In the genomic region with DNA sequence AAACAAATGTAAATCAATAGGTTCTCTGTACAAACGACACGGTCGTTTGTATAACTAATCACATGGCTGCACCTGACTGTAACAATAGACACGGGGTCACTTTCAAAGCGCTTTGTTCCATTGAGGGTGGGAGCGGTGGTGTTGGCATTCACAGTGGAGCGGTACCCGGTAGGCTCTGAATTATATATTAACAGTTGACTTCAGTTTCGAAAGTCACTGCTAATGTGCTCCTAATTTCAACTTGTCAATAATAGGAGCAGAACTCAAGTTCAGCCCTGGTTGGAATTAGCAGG, we compare ENCODE assay signal across 26 mouse cellular contexts.
DNase-seq lines count a peak whose midpoint lies in the region; ATAC-seq and TF ChIP-seq lines count a peak whose summit lies in the region.
"Had no signal": no experiment of that assay in that cellular context is flagged by ENCODE, and none has a peak within 500 bp of the region (broad histone marks: within the 10 kb centered on the region; RNA-seq: fewer than 3 reads in every experiment).

No protein-coding gene starts in this region.

- peaks cover 12% of the 10 kb centered on the region; the same call in 1 of the 2 replicates for H3K4me1 ChIP-seq in embryonic facial prominence, embryonic 14.5 days (ENCODE audit: control insufficient read depth, insufficient read depth, low read length)
- H3K4me1 ChIP-seq in embryonic facial prominence, embryonic 10.5 days, result peaks cover 11% of the 10 kb centered on the region
- H3K4me1 ChIP-seq in lung, embryonic 14.5 days (ENCODE audit: insufficient read depth), result no peaks in the 10 kb centered on the region
- H3K4me1 ChIP-seq in stomach, postnatal 0 days (replicated peaks; ENCODE audit: control insufficient read depth, insufficient read depth), result no peaks in the 10 kb centered on the region
- H3K4me1 ChIP-seq: embryonic facial prominence, embryonic 15.5 days had no signal

- no peaks in the 10 kb centered on the region for H3K9me3 ChIP-seq in embryonic facial prominence, embryonic 14.5 days (ENCODE audit: control insufficient read depth, low read length)
- H3K9me3 ChIP-seq in embryonic facial prominence, embryonic 10.5 days, result no peaks in the 10 kb centered on the region
- H3K9me3 ChIP-seq in lung, embryonic 14.5 days (ENCODE audit: low read depth, low read length), result no peaks in the 10 kb centered on the region
- no peaks in the 10 kb centered on the region for H3K9me3 ChIP-seq in stomach, postnatal 0 days (ENCODE audit: control insufficient read depth, low read length)
- H3K9me3 ChIP-seq: embryonic facial prominence, embryonic 15.5 days; forebrain, embryonic 15.5 days; heart, embryonic 10.5 days; hindbrain, embryonic 13.5 days had no signal

- H3K4me3 ChIP-seq in embryonic facial prominence, embryonic 14.5 days (ENCODE audit: low read depth, low read length), result no peak overlapping the region
- no peak overlapping the region for H3K4me3 ChIP-seq in embryonic facial prominence, embryonic 10.5 days
- no peak overlapping the region for H3K4me3 ChIP-seq in lung, embryonic 14.5 days (ENCODE audit: low read depth, low read length)
- H3K4me3 ChIP-seq in stomach, postnatal 0 days (ENCODE audit: low read depth, low read length), result no peak overlapping the region
- H3K4me3 ChIP-seq: embryonic facial prominence, embryonic 15.5 days; erythroblast, embryonic 14.5 days; forebrain, embryonic 15.5 days; heart, embryonic 10.5 days; hindbrain, embryonic 13.5 days had no signal

- no peak overlapping the region for H3K27ac ChIP-seq in embryonic facial prominence, embryonic 14.5 days (replicated peaks; ENCODE audit: low read depth, low read length)
- no peak overlapping the region for H3K27ac ChIP-seq in embryonic facial prominence, embryonic 10.5 days (replicated peaks)
- no peak overlapping the region for H3K27ac ChIP-seq in lung, embryonic 14.5 days (ENCODE audit: low read depth)
- no peak overlapping the region for H3K27ac ChIP-seq in stomach, postnatal 0 days (replicated peaks)
- H3K27ac ChIP-seq: embryonic facial prominence, embryonic 15.5 days; forebrain, embryonic 15.5 days; heart, embryonic 10.5 days; hindbrain, embryonic 13.5 days; hindbrain, postnatal 0 days had no signal

- peak; percentile 8 for DNase-seq in embryonic facial prominence, embryonic 14.5 days (ENCODE audit: low spot score)
- DNase-seq in embryonic facial prominence, embryonic 10.5 days (ENCODE audit: low spot score), result no peak
- no peak for DNase-seq in lung, embryonic 14.5 days
- no peak for DNase-seq in lung, postnatal 10 days
- peak; percentile 88 for DNase-seq in ZHBTc4 (ENCODE audit: low read depth, low spot score)
- peak; percentile 18 for DNase-seq in stomach, postnatal 0 days (ENCODE audit: low spot score)
- DNase-seq: adrenal gland, adult 2 months; adrenal gland, postnatal 25 days; B cell, adult 2 months; cerebellum, adult 18-20 months; cerebellum, adult 9-11 months; cerebellum, postnatal 36 days; gastrocnemius, postnatal 10 days; heart, adult 18-20 months; heart, postnatal 10 days; heart, postnatal 4 days had no signal

- H3K9ac ChIP-seq in embryonic facial prominence, embryonic 14.5 days (ENCODE audit: low read depth, low read length), result no peak overlapping the region
- no peak overlapping the region for H3K9ac ChIP-seq in lung, embryonic 14.5 days
- no peak overlapping the region for H3K9ac ChIP-seq in stomach, postnatal 0 days (ENCODE audit: low read length)
- H3K9ac ChIP-seq: embryonic facial prominence, embryonic 15.5 days; forebrain, embryonic 15.5 days; hindbrain, embryonic 13.5 days had no signal

- no peak for TF ChIP-seq CTCF in lung, embryonic 14.5 days (IDR thresholded peaks at IDR 0.05; ENCODE audit: low read depth)
- TF ChIP-seq CTCF in stomach, postnatal 0 days (IDR thresholded peaks at IDR 0.05; ENCODE audit: low read depth), result no peak

- TF ChIP-seq EP300 in stomach, postnatal 0 days (optimal IDR thresholded peaks at IDR 0.05), result no peak

- no peaks in the 10 kb centered on the region for H3K36me3 ChIP-seq in embryonic facial prominence, embryonic 14.5 days (ENCODE audit: control insufficient read depth, insufficient read depth, low read length)
- H3K36me3 ChIP-seq in embryonic facial prominence, embryonic 10.5 days (replicated peaks), result no peaks in the 10 kb centered on the region
- H3K36me3 ChIP-seq in lung, embryonic 14.5 days (ENCODE audit: insufficient read depth), result no peaks in the 10 kb centered on the region
- no peaks in the 10 kb centered on the region for H3K36me3 ChIP-seq in stomach, postnatal 0 days (ENCODE audit: control insufficient read depth, insufficient read depth, low read length)
- H3K36me3 ChIP-seq: embryonic facial prominence, embryonic 15.5 days; forebrain, embryonic 15.5 days; heart, embryonic 10.5 days; hindbrain, embryonic 13.5 days had no signal

- H3K27me3 ChIP-seq in embryonic facial prominence, embryonic 14.5 days (replicated peaks; ENCODE audit: control insufficient read depth, insufficient read depth, low read length), result no peaks in the 10 kb centered on the region
- no peaks in the 10 kb centered on the region for H3K27me3 ChIP-seq in embryonic facial prominence, embryonic 10.5 days (replicated peaks; ENCODE audit: low read depth, poor library complexity, severe bottlenecking)
- H3K27me3 ChIP-seq in lung, embryonic 14.5 days (ENCODE audit: insufficient read depth, low read length), result no peaks in the 10 kb centered on the region
- no peaks in the 10 kb centered on the region for H3K27me3 ChIP-seq in stomach, postnatal 0 days (ENCODE audit: control insufficient read depth, insufficient read depth, low read length)
- H3K27me3 ChIP-seq: embryonic facial prominence, embryonic 15.5 days; forebrain, embryonic 15.5 days; hindbrain, embryonic 13.5 days had no signal

- no peak for ATAC-seq in embryonic facial prominence, embryonic 14.5 days (ENCODE audit: low read depth)
- ATAC-seq in lung, embryonic 14.5 days (ENCODE audit: insufficient read depth), result 0 out of 2 replicates have a peak, but pooled peaks have one; percentile 45
- no peak for ATAC-seq in stomach, postnatal 0 days (ENCODE audit: low FRiP score, low TSS enrichment)
- no peak for ATAC-seq in erythroid progenitor cell, adult 5-6 weeks (replicated peaks; ENCODE audit: low FRiP score, poor library complexity, severe bottlenecking)
- no peak for ATAC-seq in activated CD4-positive, CD25-positive, alpha-beta regulatory T cell, adult 4 months
- ATAC-seq: CD4-positive, CD25-positive, alpha-beta regulatory T cell, adult 4 months; forebrain, embryonic 15.5 days; hindbrain, postnatal 0 days; Patski had no signal

- no peak overlapping the region for H3K4me2 ChIP-seq in embryonic facial prominence, embryonic 14.5 days (ENCODE audit: low read depth, low read length)
- H3K4me2 ChIP-seq in lung, embryonic 14.5 days, result no peak overlapping the region
- H3K4me2 ChIP-seq in stomach, postnatal 0 days (replicated peaks; ENCODE audit: low read depth), result no peak overlapping the region
- H3K4me2 ChIP-seq: embryonic facial prominence, embryonic 15.5 days; forebrain, embryonic 15.5 days; hindbrain, embryonic 13.5 days had no signal

- 70% methylated on average over 9 of the region's 9 CpGs for WGBS in embryonic facial prominence, embryonic 14.5 days
- 75% methylated on average over 9 of the region's 9 CpGs for WGBS in embryonic facial prominence, embryonic 10.5 days
- 63% methylated on average over 9 of the region's 9 CpGs for WGBS in lung, embryonic 14.5 days
- 41% methylated on average over 9 of the region's 9 CpGs for WGBS in stomach, postnatal 0 days

Comparison
In these comparisons a context has a peak if more than half of its experiments do, and no peak if none do; other contexts are left out.
1. DNase-seq: peak in embryonic facial prominence, embryonic 14.5 days (single experiment), ZHBTc4 (single experiment) and stomach, postnatal 0 days (single experiment); none in embryonic facial prominence, embryonic 10.5 days (single experiment), lung, embryonic 14.5 days (single experiment) and lung, postnatal 10 days (single experiment).